Mouse (Mus musculus) forebrain, embryonic 11.5 days (tissue): ENCODE data around the gene Kcnk12. TPM values are rescaled to one million over a fixed set of nuclear protein-coding genes. Genes with fewer than 3 reads are reported as not detected.

Source experiments
- ATAC-seq: fragments of 200-750 bp; cut with Nextera tagmentation; replicated peaks from 2 replicates; pipeline ENCODE4 v1.8.0; 2017; ENCODE audit warnings: moderate TSS enrichment; ENCODE audit not compliant: low FRiP score
- DNase-seq: peaks from one replicate; pipeline ENCODE4 v3.0.0-alpha.2; 2017; ENCODE audit warnings: low spot score
- H3K27ac ChIP-seq: fragments of 300-500 bp; sonication (generic); 2 replicates; pipeline ENCODE4 v1.5.1; 2014; ENCODE audit warnings: low read depth, low read length
- H3K27me3 ChIP-seq: fragments of 300-500 bp; sonication (generic); 2 replicates; pipeline ENCODE4 v1.6.1; 2014; ENCODE audit warnings: mild to moderate bottlenecking, low read length, mixed read lengths; ENCODE audit not compliant: control insufficient read depth, insufficient read depth
- H3K36me3 ChIP-seq: fragments of 300-500 bp; sonication (generic); 2 replicates; pipeline ENCODE4 v1.6.1; 2014; ENCODE audit warnings: mild to moderate bottlenecking, low read length, moderate library complexity, mixed read lengths; ENCODE audit not compliant: control insufficient read depth, insufficient read depth
- H3K4me1 ChIP-seq: fragments of 300-500 bp; sonication (generic); replicated peaks from 2 replicates; pipeline ENCODE4 v1.6.1; 2014; ENCODE audit warnings: low read length, mixed read lengths; ENCODE audit not compliant: control insufficient read depth, insufficient read depth
- H3K4me2 ChIP-seq: fragments of 300-500 bp; sonication (generic); 2 replicates; pipeline ENCODE4 v1.6.1; 2014; ENCODE audit warnings: low read depth, mild to moderate bottlenecking, low read length, moderate library complexity, mixed read lengths; ENCODE audit not compliant: severe bottlenecking
- H3K4me3 ChIP-seq: fragments of 300-500 bp; sonication (generic); 2 replicates; pipeline ENCODE4 v1.5.1; 2014; ENCODE audit warnings: low read depth, low read length
- H3K9ac ChIP-seq: fragments of 300-500 bp; sonication (generic); 2 replicates; pipeline ENCODE4 v1.6.1; 2014; ENCODE audit warnings: low read length
- H3K9me3 ChIP-seq: fragments of 300-500 bp; sonication (generic); 2 replicates; pipeline ENCODE4 v1.6.1; 2016; ENCODE audit warnings: low read length, mixed read lengths; ENCODE audit not compliant: control insufficient read depth
- WGBS: fragments of 180-500 bp; shearing (Covaris S2); extraction: QIAGEN DNeasy Blood & Tissue Kit; methylation state at CpG from one replicate; pipeline ENCODE4 v1.1.7; 2014; 5-methylcytosine and 5-hydroxymethylcytosine counted together
- polyA plus RNA-seq: library from polyadenylated mRNA; unstranded; fragments of >200 nt; fragmentation: Nextera tagmentation; extraction: Ambion mirVana; gene quantifications from 2 replicates; pipeline ENCODE4 v1.2.1, GENCODE M21; 2014

Kcnk12 gene
- polyA plus RNA-seq, 1 experiment from 2014 or later, result not detected

GRCm38 (mm10) chr17:87792623-87793315, 5.0 kb downstream of the Kcnk12 start:
- Histone ChIP-seq H3K4me1 (peaks cover 5% of the 10 kb centered on the region; the same call in 1 of the 2 replicates), H3K27me3 (peaks cover 26% of the 10 kb centered on the region), H3K9me3 (no peaks in the 10 kb centered on the region), H3K27ac (no peak overlapping the region), H3K36me3 (no peaks in the 10 kb centered on the region), H3K4me3 (no peak overlapping the region), H3K4me2 (no peak overlapping the region), H3K9ac (no peak overlapping the region)
- DNase-seq, result peak; percentile 26
- 83% methylated on average over 12 of the region's 12 CpGs for WGBS
- no peak for ATAC-seq

- Histone ChIP-seq H3K36me3 (no peaks in the 10 kb centered on the region), H3K9ac (no peak overlapping the region), H3K9me3 (no peaks in the 10 kb centered on the region), H3K27me3 (peaks cover 15% of the 10 kb centered on the region), H3K4me2 (no peak overlapping the region), H3K4me3 (no peak overlapping the region), H3K27ac (no peak overlapping the region), H3K4me1 (no peaks in the 10 kb centered on the region; the same call in 1 of the 2 replicates)
- DNase-seq (peak; percentile 33), ATAC-seq (no peak)
- WGBS, result 82% methylated on average over 7 of the region's 7 CpGs
These were observed 6.2 kb downstream of the Kcnk12 start for GRCm38 (mm10) chr17:87791517-87792098.

- H3K27me3 ChIP-seq, result peaks cover 6% of the 10 kb centered on the region
- H3K36me3 ChIP-seq, result no peaks in the 10 kb centered on the region
- DNase-seq (peak; percentile 34), ATAC-seq (no peak)
- H3K9me3 ChIP-seq, result no peaks in the 10 kb centered on the region
- H3K9ac ChIP-seq, result no peak overlapping the region
- H3K27ac ChIP-seq, result no peak overlapping the region
- H3K4me2 ChIP-seq, result no peak overlapping the region
- no peaks in the 10 kb centered on the region for H3K4me1 ChIP-seq
- WGBS, result 93% methylated on average over 5 of the region's 5 CpGs
- H3K4me3 ChIP-seq, result no peak overlapping the region
These were observed 7.1 kb downstream of the Kcnk12 start for GRCm38 (mm10) chr17:87790661-87791060.

GRCm38 (mm10) chr17:87788216-87788615, 9.6 kb downstream of the Kcnk12 start:
- Histone ChIP-seq H3K4me2 (no peak overlapping the region), H3K4me3 (no peak overlapping the region), H3K9me3 (no peaks in the 10 kb centered on the region), H3K9ac (no peak overlapping the region), H3K36me3 (no peaks in the 10 kb centered on the region), H3K27ac (no peak overlapping the region), H3K4me1 (no peaks in the 10 kb centered on the region), H3K27me3 (no peaks in the 10 kb centered on the region)
- ATAC-seq, result no peak
- peak; percentile 26 for DNase-seq
- WGBS, result 82% methylated on average over 6 of the region's 6 CpGs

GRCm38 (mm10) chr17:87787711-87788110, 10.1 kb downstream of the Kcnk12 start:
- 89% methylated on average over 4 of the region's 4 CpGs for WGBS
- no peaks in the 10 kb centered on the region for H3K9me3 ChIP-seq
- no peak overlapping the region for H3K27ac ChIP-seq
- ATAC-seq (no peak), DNase-seq (peak; percentile 46)
- no peak overlapping the region for H3K9ac ChIP-seq
- H3K27me3 ChIP-seq, result no peaks in the 10 kb centered on the region
- H3K4me3 ChIP-seq, result no peak overlapping the region
- H3K4me2 ChIP-seq, result no peak overlapping the region
- H3K36me3 ChIP-seq, result no peaks in the 10 kb centered on the region
- no peaks in the 10 kb centered on the region for H3K4me1 ChIP-seq

GRCm38 (mm10) chr17:87785721-87786120, 12.1 kb downstream of the Kcnk12 start:
- 93% methylated on average over 15 of the region's 15 CpGs for WGBS
- H3K27me3 ChIP-seq, result no peaks in the 10 kb centered on the region
- H3K4me3 ChIP-seq, result no peak overlapping the region
- H3K4me2 ChIP-seq, result no peak overlapping the region
- DNase-seq (no peak), ATAC-seq (no peak)
- H3K36me3 ChIP-seq, result no peaks in the 10 kb centered on the region
- no peaks in the 10 kb centered on the region for H3K9me3 ChIP-seq
- no peaks in the 10 kb centered on the region for H3K4me1 ChIP-seq
- H3K27ac ChIP-seq, result no peak overlapping the region
- H3K9ac ChIP-seq, result no peak overlapping the region

- H3K36me3 ChIP-seq, result no peaks in the 10 kb centered on the region
- 86% methylated on average over 2 of the region's 2 CpGs for WGBS
- no peaks in the 10 kb centered on the region for H3K27me3 ChIP-seq
- no peak overlapping the region for H3K4me3 ChIP-seq
- H3K4me2 ChIP-seq, result no peak overlapping the region
- DNase-seq, result peak; percentile 34
- no peaks in the 10 kb centered on the region for H3K4me1 ChIP-seq
- no peak overlapping the region for H3K27ac ChIP-seq
- ATAC-seq, result no peak
- H3K9me3 ChIP-seq, result no peaks in the 10 kb centered on the region
- no peak overlapping the region for H3K9ac ChIP-seq
These were observed 12.9 kb downstream of the Kcnk12 start for GRCm38 (mm10) chr17:87784911-87785310.

- H3K9me3 ChIP-seq, result no peaks in the 10 kb centered on the region
- no peaks in the 10 kb centered on the region for H3K27me3 ChIP-seq
- H3K9ac ChIP-seq, result no peak overlapping the region
- DNase-seq (peak; percentile 37), ATAC-seq (no peak)
- no peak overlapping the region for H3K27ac ChIP-seq
- H3K4me2 ChIP-seq, result no peak overlapping the region
- no peaks in the 10 kb centered on the region for H3K4me1 ChIP-seq
- H3K4me3 ChIP-seq, result no peak overlapping the region
- H3K36me3 ChIP-seq, result no peaks in the 10 kb centered on the region
- 75% methylated on average over 14 of the region's 14 CpGs for WGBS
These were observed 13.5 kb downstream of the Kcnk12 start for GRCm38 (mm10) chr17:87784141-87784831.
